Mouse (Mus musculus) inflammation-experienced regulatory T-cells, adult 6 months (primary cell): ENCODE measurements around the gene Sp2. TPM values are rescaled to one million over a fixed set of nuclear protein-coding genes. Genes with fewer than 3 reads are reported as not detected.
A peak's percentile ranks its signal among the peaks of the same experiment; 100 is the strongest.

Experiments used
- ATAC-seq: one replicate; pipeline ENCODE4 v1.8.0; 2017
- polyA plus RNA-seq, 3 experiments: library from polyadenylated mRNA; unstranded; fragments of 100-300 nt; shearing (Covaris generic); gene quantifications; one replicate each; pipeline ENCODE4 v1.2.1; 2017

Sp2 gene
- polyA plus RNA-seq, 3 experiments from 2014 or later: 20.4 to 24.7 (median 20.9) TPM

DNA sequence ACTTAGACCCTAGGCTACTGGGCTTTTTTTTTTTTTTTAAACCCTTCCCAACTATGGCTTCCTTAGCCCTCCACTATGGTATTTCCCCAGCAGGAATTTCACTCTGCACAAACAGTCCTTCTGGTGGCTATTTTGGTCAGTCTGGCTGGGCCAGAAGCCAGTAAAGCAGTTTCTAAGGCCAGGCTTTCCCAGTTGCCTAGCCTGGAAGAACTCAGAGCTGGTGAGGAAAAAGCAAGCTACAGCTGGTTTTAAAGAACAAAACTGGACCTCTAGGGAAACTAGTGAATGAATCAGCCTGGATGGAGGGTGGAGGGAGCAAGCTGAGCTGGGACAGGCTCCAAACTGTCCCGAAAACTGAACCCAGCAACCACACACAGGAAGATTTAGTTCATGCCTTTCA lies 13.0 kb downstream of the Sp2 start:
- ATAC-seq: no peak

DNA sequence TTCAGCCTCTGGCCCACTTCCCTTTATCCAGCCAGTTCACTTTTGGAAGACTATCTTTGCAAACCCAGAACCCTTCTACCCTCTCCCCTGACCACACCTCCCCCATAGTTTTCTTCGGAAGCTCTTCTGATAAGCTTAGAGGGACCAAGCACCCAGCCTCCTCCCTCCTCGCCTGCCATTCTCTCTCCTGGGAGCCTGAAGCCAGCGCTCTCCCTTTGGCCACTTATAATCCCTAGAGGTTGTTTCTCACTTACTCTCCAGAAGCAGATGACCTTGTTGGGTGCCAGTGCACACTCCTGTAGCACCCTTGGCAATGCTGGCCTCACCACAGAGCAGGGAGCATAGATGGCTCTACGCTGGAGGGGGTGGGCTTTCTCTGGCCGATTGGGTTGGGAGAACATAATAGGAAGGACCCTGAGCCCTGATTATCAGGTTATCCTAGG lies 13.5 kb downstream of the Sp2 start:
- no peak for ATAC-seq

DNA sequence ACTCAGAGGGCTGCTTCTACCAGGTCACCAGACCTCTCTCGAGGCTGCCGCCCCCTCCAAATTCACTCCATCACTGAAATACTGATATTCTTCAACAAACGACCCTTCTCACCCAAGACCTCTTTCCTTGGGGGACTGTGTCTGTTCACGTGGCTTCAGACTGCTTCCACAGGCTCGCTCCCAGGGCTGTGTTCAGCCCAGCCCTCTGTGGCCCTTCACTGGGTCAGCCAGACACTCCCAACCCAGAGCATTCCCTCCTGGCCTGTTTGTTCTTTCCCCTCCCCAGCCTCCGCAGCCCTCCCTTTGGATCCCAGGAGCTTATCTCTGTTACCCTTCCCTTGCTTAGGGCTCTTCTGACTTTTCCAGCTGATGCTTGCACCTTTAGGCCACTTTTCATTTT lies 14.3 kb downstream of the Sp2 start:
- ATAC-seq: no peak

DNA sequence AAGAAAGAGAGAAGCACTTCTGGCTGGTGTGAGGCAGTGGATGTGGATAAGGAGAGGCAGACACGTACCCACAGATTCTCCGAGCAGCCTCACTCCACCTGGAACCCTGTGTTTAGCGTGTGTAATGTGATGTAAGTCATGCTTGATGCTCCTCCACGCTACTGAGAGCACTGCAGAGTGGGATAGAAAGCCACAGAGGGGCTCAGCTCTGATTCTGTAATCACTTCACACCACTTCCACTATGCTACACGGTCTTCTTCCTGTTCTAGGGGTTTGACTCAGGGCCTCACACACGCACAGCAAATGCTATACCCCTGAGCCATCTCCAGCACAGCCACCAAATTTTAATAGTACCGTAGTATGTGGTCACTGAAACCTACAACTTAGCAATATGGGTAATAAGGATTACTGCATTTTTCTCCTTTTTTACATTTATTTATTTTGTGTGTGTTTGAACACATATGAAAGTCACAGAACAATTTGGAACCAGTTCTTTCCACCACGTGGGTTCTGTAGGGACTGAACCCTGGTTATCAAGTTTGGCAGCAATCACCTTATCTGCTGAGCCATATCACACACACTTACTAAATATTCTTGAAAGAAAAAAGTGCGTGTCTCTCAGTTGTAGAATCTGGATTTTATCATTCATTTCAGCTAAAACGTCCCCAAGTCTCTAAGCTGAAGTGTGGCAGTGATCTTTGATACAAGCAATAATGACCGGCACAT lies 15.1 kb downstream of the Sp2 start:
- ATAC-seq: peak; percentile 75

DNA sequence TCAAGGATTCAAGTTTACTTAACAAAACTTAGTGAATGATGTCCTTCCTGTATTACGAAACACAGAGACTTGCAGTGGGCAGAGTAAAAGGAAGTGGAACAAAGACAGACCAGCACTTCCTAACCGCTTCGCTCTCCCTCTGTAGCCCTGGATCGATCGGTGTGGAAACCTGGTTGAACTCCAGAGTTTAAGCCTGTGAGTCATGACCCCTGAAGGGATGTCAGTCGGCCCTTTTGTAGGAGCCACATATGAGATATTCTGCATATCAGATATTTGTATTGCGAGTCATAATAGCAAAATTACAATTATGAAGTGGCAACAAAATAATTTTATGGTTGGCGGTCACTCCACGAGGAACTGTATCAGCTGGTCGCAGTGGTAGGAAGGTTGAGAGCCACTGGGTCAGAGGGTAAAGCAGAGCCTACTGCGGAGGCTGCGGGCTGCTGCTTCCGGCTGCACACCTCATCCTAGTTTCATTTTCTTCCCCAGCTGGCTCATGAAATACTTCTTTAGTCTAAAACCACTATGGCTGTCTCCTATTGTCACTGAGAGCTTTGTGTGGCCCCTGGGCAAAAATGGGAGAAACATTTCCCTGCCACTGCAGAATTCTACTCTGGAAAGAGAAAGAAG lies 15.7 kb downstream of the Sp2 start:
- peak; percentile 81 for ATAC-seq

DNA sequence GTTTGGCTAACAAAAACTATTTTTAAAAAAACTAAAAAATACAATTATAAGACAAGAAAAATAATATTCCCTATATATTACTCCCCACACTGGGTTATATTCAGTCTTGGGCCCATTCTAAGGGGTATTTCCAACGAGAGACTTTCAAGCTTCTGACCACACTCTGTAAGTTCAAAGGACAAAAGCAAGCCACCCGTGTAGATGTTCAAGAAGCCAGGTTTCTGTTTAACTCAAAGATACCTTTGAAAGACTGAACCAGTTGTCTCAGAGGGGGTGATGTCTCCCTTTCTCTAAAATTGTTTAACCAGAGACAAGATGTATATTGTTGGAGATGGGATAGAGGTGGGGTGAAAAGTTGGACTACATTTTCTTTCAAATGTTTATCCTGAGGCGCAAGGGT lies 16.6 kb downstream of the Sp2 start:
- ATAC-seq: no peak

DNA sequence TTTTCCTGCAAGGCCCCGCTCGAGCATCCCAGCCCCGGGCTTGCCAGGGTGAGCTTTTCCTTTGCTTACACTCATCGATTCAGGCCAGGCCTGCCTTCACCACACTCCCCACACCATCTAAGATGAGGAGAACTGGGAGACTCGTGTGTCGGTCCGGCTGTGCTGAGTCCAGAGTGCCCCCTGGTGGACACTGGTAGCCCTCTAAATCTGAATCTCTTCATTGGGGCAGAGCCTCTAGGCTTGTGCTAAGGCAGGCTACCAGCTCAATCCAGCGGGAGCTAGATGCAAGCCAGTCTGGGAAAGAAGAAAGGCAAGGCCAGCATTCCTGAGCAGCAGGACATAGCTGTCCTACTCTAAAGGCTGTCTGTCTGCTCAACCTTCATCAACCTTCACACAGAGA lies 19.2 kb downstream of the Sp2 start:
- ATAC-seq: no peak

DNA sequence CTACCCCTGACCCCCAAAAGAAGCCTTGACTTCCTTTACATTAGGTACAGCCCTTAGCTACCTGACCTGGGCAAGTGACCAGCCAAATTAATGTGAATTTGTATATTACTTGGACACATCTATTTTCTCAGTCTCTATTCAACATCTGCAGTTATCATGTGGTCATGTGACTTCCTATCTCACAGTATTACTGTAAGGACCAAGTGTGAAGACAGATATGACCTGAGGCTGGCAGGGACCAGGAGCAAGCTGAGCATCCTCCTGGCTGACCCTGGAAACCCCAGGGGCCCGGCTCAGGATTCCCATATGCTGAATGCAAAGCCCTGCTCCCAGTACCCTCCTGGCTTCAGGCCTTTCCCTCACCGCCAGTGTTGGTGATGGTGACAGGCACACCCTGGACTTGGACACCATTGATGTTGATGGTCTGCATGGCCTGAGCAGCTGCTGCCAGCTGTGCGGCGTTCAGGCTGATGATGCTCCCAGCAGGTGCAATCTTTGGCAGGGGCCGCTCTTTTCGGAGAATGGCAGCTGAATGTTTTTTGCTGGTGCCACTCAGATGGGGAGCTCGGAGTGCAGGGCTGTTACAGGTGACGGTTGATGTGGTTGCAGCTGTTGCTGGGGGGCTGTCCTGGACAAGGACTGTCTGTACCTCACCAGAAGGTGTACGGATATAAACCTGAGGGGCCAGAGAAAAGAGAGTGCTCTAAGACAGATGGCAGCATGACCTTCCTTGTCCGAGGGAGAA lies 25.5 kb downstream of the Sp2 start:
- ATAC-seq: no peak

DNA sequence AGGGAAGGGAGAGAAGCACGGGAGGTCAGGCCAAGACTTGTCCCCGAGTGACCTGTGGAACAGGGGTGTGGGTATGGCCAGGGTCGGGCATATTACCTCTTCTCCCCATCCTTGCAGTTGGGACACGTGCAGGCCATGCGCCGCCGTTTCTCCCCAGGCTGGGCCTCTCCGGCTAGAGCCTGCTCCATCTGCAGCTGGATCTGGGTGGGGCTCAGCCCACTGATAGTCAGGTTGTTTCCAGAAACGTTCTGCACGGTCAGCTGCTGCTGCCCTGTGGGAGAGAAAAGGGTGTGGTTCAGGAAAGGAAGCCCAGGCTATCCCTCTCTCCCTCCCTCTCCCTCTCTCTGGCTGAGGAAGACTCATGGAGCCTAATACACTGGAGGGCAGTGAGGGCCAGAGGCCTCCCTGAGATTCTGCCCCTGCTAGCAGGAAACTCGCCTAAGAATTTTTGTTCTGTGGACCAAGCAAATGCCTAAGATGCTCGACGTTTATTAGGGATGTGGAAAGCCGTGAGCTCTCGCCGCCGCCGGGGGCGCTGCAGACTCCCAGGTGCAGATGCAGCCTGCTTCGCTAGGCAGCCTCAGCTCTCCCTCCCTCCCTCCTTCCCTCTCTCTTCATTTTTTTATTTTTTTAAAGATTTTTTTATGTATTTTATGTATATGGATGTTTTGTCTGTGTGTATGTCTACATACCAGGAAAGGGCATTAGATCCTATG lies 26.6 kb downstream of the Sp2 start:
- ATAC-seq: no peak

DNA sequence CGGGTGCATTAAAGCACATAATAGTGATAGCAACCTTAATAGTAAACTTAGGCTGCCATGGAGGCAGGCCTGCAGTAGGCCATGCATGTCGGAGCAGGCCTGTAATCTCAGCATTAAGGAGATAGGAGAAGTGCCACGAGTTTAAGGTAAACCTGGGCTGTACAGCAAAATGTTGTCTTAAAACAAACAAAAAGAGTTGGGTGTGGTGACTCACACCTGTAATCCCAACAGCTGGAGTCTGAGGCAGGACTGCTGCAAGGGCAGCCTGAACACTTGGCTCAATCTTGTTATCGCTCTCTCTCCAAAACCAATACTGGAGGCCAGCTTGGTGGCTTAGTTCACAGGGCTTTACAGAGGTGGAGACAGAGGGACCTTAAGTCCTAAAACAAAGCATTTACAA lies 27.7 kb downstream of the Sp2 start:
- no peak for ATAC-seq

DNA sequence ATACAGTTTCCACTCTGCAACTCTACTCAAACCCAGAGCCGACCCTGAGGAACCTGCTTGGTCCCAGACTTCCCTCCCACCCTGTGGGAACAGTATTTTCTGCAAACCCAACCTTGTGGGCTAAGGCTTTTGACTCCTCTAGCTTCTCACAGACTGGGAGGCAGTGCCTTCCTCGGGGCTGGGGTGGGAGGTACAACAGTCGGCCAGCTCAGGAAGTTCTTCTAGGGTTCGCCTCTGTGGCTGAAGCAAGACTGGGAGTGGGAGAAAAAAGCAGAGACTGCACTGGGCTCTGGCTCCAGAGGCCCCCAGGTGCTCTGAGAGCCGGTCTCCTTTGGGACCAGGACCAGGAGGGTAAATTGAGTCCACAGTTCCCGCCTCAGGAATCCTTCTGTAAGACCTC lies 29.9 kb downstream of the Sp2 start:
- ATAC-seq: no peak

DNA sequence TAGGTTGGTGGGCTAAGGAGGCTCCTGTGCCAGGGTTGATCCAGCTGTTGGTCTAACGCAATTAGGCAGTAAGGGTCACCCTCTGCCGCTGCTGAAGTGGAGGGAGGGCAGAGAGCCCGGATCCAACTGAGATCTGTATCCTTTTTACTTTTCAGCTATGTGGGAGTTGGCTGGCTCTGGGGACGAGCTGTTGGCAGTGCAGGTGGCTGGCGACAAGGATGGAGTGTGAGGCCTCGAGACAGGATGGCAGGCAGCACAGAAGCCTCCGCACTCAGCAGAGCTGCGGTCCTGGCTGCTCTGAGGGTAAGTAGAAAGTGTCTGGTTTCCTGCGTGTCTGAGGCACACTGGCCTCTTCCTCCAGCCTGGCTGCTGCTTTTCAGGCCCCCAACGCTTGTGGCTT lies 30.3 kb downstream of the Sp2 start:
- ATAC-seq: no peak

DNA sequence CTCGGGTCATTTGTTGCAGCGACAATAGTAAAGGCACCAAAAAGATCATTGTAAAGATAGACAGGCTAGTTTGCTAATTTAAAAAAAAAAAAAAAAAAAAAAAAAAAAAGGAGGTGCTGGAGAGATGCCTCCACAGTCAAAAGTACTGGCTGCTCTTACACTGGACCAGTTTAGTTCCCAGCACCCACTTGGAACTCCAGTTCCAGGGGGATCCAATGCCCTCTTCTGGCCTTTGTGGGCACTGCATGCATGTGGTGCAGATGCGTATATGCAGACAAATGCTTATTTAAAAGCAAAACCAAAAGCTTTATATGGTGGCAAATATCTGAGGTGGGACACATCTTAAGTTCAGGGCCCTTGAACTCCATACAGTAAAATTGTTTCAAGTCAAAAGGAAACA lies 32.0 kb downstream of the Sp2 start:
- peak; percentile 21 for ATAC-seq

DNA sequence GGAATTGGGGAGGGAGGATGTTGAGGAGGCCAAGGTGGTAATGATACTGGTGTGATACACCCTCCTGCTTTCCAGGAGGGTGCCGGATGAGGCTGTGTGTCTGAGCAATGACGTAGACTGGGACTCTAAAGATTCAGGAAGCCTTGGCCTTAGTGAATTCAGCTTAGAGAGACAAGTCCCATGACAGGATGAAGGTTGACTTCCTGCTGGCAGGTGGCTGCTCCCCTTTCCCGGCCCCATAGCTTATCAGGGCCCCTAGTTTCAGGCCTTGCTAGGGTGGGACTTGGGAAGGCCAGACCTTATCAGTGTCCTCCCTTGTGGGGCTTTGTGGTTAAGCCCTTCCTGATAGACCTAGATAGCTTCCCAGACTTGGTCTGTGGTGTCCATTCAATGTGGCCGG lies 34.9 kb downstream of the Sp2 start:
- ATAC-seq: no peak

DNA sequence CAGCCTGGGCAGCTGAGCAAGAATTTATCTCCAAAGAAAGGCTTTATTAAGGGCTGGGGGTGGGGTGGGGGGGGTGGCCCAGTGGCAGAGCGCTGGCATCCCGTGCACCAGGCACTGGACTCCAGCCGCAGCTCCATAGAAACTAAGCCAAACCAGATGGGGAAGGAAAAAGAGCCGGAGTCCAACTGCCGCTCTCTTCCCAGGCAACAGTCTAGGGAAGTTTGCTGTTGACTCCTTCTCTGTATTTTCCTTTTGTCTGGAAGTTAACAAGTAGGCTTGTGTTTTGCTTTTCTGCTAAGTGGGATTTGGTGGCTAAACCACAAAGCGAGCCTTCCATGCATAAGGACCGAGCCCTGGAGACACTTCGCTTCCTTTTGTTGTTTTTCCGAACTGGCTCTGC lies 36.3 kb downstream of the Sp2 start:
- no peak for ATAC-seq

DNA sequence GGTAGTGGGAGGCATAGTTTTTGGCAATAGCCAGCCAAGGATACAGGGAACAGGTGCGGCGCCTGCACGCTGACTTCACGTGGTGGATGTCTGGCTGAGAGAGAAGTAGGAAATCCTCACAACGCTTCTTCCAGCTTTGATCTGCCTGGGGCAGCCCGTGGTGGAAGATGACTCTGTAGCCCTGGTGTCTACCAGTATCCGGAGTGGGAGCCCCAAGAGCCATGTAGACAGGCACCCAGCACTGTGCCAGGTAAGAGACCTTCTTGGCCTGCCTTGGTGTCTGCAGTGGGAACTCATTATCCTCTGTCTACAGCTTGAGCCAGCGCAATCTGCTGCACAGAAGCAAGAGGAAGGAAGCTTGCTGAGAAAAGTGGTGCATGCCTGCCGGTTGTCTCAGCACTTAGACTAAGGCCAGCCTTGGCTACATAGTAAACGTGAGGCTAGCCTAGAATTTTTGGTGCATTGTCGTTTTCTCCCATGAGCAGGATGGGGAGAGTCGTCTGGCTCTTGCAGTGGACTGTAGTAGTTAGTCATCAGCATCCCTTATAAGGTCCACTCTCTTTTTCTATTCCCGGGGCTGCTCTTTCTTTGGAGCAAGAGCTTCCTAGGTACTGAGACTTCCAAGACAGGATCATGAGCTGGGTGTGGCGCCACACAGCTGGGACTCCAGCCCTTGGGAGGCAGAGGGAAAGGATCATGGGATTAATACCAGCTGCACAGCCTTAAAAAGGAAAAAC lies 37.7 kb downstream of the Sp2 start:
- ATAC-seq: no peak

DNA sequence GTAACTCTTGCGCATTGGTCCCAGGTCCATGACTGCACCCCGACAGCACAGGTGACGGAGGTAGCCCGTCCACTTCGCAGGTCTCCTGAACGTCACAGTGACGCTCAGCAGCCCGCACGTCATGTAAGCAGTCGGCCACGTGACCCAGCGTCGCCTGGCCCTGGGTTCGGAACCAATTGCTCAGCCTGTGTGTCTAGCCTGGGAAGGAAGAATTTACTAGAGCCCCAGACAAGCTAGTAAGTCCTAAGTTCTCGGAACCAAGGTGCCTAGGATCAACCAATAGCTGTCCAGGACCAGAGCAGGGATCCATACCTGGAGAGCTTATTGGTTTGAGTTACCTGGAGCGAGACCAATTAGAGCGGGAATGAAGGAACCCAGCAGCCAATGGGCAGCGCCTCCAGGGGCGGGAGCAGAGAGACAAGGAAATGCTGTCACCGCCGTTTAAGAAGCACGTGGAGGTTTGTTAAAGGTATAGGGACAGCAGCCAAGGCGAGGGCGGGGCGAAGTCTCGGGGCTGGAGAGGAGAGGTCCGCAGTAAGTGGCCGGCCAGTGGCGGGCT lies 38.9 kb downstream of the Sp2 start, which contains the start of gene Pnpo:
Gene Pnpo, minus strand, starts transcription at position 241 of the 559 bp plus-strand sequence.
- ATAC-seq: peak; percentile 98

DNA sequence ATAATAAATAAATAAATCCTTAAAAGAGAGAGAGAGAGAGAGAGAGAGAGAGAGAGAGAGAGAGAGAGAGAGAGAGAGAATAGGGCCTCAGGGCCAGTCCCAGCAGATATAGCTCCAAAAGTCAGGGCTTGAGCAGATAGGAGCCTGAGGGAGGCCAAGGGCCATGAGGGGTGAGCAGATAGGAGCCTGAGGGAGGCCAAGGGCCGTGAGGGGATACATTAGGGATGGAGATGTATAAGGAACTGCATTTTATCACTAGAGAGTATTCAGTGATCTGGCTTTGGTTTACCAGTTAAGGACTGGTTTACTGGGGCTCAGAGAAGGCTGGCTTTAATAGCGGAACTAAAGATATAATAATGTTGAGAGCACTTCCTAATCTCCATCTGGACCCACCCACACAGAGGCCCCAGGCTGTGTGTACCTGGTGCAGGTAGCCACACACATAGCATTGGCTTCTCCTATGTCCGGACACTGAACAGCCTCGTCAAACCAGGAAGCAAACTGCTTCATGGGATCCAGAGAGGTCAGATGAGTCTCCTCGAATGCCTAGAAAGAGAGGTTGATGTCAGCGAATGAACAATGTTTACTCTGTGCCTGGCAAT lies 40.7 kb downstream of the Sp2 start:
- ATAC-seq: no peak

DNA sequence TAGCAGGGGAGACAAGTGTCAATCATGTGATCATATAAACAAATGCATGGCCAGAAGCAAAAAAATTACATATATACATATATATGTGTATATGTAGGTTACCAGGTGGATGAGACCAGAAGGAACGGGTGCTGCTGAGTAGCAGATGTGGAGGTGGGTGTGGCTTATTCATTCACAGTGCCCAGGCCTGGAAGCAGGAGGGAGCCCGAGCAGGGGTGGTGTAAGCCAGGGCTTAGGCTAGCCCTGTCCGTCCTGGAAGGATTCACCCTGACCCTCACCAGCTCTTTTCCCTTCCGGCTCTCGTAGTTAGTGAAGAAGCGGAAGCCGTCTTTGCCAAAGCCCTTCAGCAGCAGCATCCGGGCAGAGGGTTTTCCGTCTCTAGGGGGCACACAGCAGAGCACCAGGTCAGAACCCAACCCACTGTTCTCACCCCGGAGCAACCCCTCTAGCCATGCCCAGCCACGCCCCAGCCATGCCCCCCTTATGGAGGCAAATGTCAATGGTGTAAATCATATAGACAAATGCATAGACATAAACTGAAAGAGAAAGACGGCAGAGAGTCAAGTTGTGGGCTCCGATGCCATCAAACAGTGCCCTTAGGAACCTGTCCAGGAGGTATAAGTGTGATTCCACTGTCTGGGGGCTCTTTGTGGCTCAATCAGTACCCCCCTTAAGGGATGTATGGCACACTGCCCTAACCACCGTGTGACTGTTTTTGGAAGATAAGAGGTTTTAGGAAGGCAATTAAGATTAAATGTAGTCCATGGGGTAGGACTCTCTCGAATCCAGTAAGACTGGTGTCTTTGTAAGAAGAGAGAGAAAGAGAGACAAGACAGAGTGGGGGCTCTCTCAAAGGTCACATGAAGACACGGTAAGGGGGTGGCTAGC lies 41.9 kb downstream of the Sp2 start:
- ATAC-seq: no peak

DNA sequence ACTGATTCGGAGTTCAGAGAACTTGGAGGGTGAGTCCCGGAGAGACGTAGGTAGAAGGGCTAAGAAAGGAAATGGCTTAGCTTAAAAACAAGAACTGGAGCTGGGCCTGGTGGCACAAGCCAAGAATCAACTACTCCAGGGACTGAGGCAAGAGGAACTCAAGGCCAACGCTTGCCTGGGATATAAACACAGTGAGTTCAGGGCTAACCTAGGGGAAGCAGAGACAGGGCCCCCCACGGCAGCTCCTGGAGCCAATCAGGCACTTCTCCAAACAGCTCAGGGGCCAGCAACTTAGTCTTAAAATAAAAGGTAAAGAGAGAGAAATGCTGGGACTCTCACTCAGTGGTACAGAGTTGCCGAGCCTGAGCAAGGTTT lies 44.3 kb downstream of the Sp2 start:
- no peak for ATAC-seq
